Mouse (Mus musculus) right cerebral cortex, postnatal 10 days (tissue): ENCODE results near the gene Dtnbp1.

Experiments
- DNase-seq, 2 experiments: peaks; one replicate each; pipeline ENCODE4 v3.0.0; 2021; ENCODE audit warnings: low spot score in 2 of 2

Gene Dtnbp1

DNA sequence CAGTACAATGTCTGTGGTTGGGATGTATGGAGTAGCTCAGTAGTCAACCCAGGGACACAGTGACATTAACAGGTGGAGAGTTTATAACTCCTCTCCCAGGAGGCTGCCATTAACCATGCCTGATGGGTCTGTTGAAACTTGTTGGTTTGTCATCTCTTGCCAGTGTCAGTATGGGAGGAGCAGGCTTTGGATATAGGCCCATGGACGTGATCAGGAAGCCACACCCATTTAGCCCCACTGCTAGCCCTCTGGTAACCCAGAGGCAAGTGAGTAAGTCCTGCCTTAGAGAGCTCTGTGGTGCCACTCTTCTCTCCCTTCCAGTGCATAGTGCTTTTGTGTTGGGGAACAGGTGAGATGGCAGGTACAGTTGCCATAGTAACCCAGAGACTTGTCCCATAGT, 97.7 kb downstream of the Dtnbp1 start:
- no peak for DNase-seq

DNA sequence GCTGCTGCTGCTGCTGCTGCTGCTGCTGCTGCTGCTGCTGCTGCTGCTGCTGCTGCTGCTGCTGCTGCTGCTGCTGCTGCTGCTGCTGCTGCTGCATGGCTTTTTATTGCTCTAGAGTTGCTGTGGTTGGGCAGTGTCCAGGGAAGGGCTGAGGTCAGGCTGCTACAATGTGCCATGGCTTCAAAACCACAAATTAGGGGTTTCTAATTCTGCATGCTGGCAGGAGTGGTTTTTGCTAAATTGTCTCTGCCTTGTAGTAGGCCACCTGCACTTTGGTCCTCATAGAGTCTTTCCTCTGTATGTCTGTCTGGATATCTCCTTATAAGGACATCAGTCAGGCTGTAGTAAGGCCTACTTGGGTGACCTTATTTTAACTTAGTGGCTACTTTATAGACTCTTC, 98.5 kb downstream of the Dtnbp1 start:
- DNase-seq: no peak

DNA sequence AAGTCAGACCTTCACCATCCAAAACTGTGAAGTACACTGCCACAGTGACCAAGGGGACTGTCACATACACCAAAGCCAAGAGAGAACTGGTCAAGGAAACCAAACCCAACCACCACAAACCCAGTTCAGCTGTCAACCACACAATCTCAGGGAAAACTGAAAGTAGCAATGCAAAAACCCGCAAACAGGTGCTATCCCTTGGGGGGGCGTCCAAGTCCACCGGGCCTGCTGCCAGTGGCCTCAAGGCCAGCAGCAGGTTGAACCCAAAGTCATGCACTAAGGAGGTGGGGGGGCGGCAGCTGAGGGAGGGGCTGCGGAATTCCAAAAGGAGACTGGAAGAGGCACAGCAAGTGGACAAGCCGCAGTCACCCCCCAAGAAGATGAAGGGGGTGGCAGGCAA, 99.6 kb downstream of the Dtnbp1 start:
- no peak for DNase-seq

DNA sequence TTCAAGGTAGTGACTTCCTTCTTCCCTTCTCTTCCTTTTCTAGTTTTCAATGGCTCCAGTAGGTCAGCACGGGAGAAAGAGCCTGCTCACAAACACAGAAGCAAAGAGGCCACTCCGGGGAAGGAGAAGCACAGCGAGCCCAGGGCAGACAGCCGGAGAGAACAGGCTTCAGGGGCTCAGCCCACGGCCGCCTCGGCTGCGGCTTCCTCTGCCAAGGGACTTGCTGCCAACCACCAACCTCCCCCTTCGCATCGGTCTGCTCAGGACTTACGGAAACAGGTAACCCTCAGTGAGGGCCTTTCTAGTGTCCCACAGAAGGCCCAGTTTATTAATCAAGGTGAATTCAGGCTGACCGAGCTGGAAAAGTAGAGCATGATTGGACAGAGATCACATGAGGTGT, 105.7 kb downstream of the Dtnbp1 start:
- no peak for DNase-seq

DNA sequence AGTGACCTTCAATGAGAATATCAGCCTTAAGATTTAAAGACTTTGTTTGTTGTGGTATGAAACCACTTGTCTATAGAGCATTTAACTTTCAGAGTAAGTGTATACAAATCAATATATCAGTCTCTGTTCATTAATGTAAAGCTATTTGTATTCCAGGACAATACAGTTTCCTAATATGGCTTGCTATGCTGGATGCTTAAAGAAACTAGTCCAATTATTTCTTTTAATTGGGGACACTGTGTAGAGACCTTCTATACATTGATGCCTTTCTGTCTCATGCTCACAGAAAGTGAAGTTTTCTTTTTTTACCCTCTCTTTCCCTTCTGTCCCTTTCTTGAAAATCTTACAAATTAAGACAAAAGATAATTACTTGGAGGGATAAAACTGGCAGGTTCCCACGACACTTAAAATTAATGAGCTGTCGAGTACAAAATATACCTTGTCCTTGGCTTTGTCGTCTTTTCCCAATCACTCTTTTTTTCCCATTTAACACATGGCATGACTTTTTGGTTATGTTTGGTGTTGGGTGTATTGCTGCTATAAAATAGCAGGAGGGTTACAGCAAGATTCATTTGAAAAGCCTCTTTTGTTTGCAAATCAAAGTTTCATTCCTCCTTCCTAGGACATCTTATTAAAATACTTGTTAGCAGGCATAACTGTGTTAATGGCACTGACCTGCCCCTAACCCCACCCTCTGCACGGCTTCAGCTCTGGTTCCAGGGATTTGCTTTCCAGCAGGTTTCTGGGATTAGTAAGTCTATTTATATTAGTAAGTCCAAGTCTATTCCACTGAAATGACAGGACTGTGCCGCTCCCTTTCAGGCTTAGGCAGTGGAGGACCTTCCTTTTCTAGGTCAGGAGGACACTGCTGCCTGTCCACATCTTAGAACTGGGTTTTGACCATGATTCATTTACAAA, 109.9 kb downstream of the Dtnbp1 start:
- DNase-seq: no peak

DNA sequence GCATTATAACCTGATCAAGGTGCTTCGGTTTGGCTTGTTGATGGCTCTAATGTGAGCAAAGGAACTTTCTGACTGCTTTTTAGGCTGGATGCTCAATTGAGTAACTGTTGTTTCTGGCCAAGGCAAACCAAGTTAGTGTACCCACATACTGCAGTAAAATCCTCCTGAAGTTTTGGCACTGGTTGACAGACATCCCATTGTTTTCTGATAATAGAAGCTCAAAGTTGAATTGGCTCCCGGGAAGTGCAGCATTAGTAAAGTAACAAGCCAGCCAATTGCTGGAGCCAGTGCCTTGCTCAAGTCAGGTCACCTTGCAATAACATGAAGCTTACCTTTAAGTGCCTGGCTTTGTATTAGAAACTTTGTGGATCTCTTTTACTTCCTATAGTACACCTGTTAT, 111.3 kb downstream of the Dtnbp1 start:
- DNase-seq: no peak

DNA sequence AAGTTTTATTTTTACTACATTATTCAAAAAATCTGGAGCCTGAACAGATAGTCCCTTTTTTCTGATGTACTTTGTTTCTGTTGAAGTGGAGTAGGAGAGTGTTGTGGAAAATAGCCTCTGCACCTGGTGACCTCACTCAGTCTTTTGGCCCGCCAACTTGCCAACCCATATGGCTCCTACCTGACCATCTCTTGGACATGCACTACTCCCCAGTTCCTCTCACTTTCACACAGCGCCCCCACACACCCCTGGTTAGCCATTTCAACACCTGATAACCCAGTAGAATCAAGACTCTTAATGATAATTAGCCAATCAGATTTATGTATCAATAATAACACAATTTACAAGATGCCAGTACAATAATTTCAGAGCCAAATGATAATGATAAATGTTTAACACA, 115.7 kb downstream of the Dtnbp1 start:
- DNase-seq: no peak

DNA sequence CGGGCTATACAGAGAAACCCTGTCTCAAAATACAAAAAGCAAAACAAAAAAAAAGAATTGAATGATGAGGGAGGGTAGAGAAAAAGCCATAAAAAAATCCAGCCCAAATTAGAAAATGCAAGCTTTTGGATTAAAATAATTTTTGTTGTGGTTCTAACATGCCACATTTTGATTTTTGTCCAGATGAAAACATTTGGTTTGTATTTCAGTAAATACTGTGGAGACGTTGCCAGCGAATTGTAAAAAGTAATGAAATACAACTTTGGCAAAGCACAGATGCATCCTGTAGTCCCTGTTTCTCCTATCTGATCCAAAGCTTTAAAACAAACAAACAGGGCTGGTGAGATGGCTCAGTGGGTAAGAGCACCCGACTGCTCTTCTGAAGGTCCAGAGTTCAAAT, 120.9 kb downstream of the Dtnbp1 start:
- DNase-seq: no peak

DNA sequence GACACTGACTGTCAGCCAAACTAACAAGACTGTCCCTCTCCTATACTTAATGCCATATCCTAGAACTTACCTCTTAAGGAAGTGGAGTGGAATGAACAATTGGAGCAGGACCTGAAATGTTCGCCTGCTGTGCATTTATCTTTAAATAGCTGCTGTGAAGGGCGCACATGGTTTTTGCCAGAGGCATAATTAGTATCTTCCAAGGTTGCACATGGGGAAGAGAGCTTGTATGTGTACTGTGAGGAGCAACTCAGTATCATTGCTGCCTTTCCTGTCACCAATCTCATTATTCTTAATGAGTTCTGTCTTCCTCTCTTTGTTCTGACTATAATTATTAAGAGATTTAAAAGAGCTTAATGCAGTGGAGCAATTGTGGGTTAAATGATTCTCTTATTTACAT, 125.1 kb downstream of the Dtnbp1 start:
- DNase-seq: no peak
